Mouse (Mus musculus) embryonic facial prominence, embryonic 11.5 days (tissue): ENCODE results near the gene Gimd1. TPM values are rescaled to one million over a fixed set of nuclear protein-coding genes. Genes with fewer than 3 reads are reported as not detected.

Source experiments
- ATAC-seq: fragments of 200-750 bp; cut with Nextera tagmentation; replicated peaks from 2 replicates; pipeline ENCODE4 v1.8.0; 2017; ENCODE audit warnings: low read depth; ENCODE audit not compliant: insufficient number of reproducible peaks, low FRiP score, low TSS enrichment
- DNase-seq: peaks from one replicate; pipeline ENCODE4 v3.0.0-alpha.2; 2015; ENCODE audit warnings: low spot score
- H3K27ac ChIP-seq: fragments of 300-500 bp; sonication (generic); replicated peaks from 2 replicates; pipeline ENCODE4 v1.5.1; 2014; ENCODE audit warnings: mild to moderate bottlenecking, low read depth, low read length, control low read depth
- H3K27me3 ChIP-seq: fragments of 300-500 bp; sonication (generic); 2 replicates; pipeline ENCODE4 v1.6.1; 2014; ENCODE audit warnings: mild to moderate bottlenecking, low read length, moderate library complexity, mixed read lengths; ENCODE audit not compliant: control insufficient read depth, insufficient read depth
- H3K36me3 ChIP-seq: fragments of 300-500 bp; sonication (generic); replicated peaks from 2 replicates; pipeline ENCODE4 v1.6.1; 2014; ENCODE audit warnings: low read depth, mild to moderate bottlenecking, low read length, moderate library complexity, mixed read lengths; ENCODE audit not compliant: control insufficient read depth, insufficient read depth
- H3K4me1 ChIP-seq: fragments of 300-500 bp; sonication (generic); 2 replicates; pipeline ENCODE4 v1.6.1; 2014; ENCODE audit warnings: low read length, mixed read lengths; ENCODE audit not compliant: control insufficient read depth, insufficient read depth
- H3K4me2 ChIP-seq: fragments of 300-500 bp; sonication (generic); 2 replicates; pipeline ENCODE4 v1.6.1; 2014; ENCODE audit warnings: low read depth, mild to moderate bottlenecking, control low read depth, low read length, moderate library complexity
- H3K4me3 ChIP-seq: fragments of 300-500 bp; sonication (generic); 2 replicates; pipeline ENCODE4 v1.5.1; 2014; ENCODE audit warnings: low read depth, low read length, control low read depth
- H3K9ac ChIP-seq: fragments of 300-500 bp; sonication (generic); replicated peaks from 2 replicates; pipeline ENCODE4 v1.6.1; 2014; ENCODE audit warnings: mild to moderate bottlenecking, control low read depth, low read length
- H3K9me3 ChIP-seq: fragments of 300-500 bp; sonication (generic); replicated peaks from 2 replicates; pipeline ENCODE4 v1.6.1; 2016; ENCODE audit warnings: mild to moderate bottlenecking, low read length, inconsistent platforms, mixed read lengths; ENCODE audit not compliant: control insufficient read depth
- WGBS: fragments of 180-500 bp; shearing (Covaris S2); extraction: QIAGEN DNeasy Blood & Tissue Kit; methylation state at CpG from one replicate; pipeline ENCODE4 v1.1.7; 2014; 5-methylcytosine and 5-hydroxymethylcytosine counted together
- polyA plus RNA-seq: library from polyadenylated mRNA; unstranded; fragments of >200 nt; fragmentation: Nextera tagmentation; extraction: Ambion mirVana; gene quantifications from 2 replicates; pipeline ENCODE4 v1.2.1, GENCODE M21; 2014

Gene Gimd1
- polyA plus RNA-seq, 1 experiment from 2014 or later, result not detected

DNA sequence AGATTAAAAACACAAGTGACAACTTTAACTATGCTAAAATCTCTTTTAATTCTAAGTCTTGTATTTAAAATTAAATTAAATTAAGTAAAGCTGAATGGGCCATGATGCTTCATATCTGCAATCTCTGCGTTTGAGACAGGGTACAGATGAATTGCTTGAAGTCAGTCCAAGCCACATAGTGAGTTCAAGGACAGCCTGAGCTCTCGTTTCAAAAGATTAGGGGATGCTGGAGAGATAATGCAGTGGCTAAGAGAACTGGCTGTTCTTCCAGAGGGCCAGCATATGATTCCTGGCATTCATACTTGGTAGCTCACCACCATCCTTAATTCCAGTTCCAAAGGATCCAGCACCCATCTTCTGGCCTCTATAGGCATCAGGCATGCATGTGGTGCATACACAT, 3.6 kb downstream of the Gimd1 start:
- no peaks in the 10 kb centered on the region for H3K27me3 ChIP-seq
- H3K4me1 ChIP-seq, result no peaks in the 10 kb centered on the region
- H3K9me3 ChIP-seq, result no peaks in the 10 kb centered on the region
- no peak overlapping the region for H3K9ac ChIP-seq
- no peak overlapping the region for H3K4me3 ChIP-seq
- H3K27ac ChIP-seq, result no peak overlapping the region
- no peaks in the 10 kb centered on the region for H3K36me3 ChIP-seq
- ATAC-seq (no peak), DNase-seq (no peak)
- 69% methylated on average over 2 of the region's 2 CpGs for WGBS
- H3K4me2 ChIP-seq, result no peak overlapping the region

DNA sequence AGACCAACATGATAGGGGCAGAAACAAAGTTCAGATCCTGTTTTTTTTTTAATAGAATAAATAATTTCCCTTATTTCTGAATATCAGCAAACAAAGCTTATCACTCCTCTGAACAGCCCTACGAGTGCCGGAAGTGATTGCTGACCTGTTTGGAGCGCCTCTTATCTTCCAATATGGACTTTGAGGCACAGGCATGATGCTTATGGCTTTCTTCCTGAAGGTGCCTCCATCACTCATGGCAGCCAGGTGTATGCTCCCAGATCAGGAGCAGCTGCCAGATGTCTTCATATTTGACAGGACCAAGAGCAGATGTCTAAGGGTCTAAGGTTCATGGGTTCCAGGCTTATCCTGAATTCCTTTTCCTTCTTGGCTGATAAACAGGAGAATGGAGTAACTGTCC, 7.5 kb downstream of the Gimd1 start:
- WGBS, result 88% methylated on average over 3 of the region's 3 CpGs
- Histone ChIP-seq H3K4me1 (no peaks in the 10 kb centered on the region), H3K36me3 (no peaks in the 10 kb centered on the region), H3K4me3 (no peak overlapping the region), H3K27ac (no peak overlapping the region), H3K9me3 (no peaks in the 10 kb centered on the region), H3K9ac (no peak overlapping the region), H3K4me2 (no peak overlapping the region), H3K27me3 (no peaks in the 10 kb centered on the region)
- DNase-seq (no peak), ATAC-seq (no peak)

DNA sequence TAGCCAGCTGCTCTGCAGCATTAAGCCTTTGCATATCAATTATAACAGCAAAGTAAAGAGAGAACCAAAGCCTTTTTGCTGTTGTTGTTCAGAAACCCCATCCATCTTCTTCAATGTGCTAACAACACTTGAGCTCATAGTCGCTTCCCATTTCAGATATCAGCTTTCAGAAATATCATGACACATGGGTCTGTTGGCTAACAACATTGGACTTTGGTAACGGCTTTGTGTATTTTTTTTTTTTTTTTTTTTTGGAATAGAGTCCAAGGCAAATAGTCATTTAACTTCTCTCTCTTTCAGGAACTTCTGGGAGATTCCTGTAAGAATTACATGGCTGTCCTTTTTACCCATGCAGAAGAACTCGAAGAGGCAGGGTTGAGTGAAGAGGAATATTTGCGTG, 14.5 kb downstream of the Gimd1 start:
- Histone ChIP-seq H3K4me2 (no peak overlapping the region), H3K36me3 (no peaks in the 10 kb centered on the region), H3K4me3 (no peak overlapping the region), H3K4me1 (no peaks in the 10 kb centered on the region), H3K27me3 (no peaks in the 10 kb centered on the region), H3K9ac (no peak overlapping the region), H3K9me3 (no peaks in the 10 kb centered on the region), H3K27ac (no peak overlapping the region)
- no peak for ATAC-seq
- WGBS, result 85% methylated on average over 4 of the region's 4 CpGs
- no peak for DNase-seq

DNA sequence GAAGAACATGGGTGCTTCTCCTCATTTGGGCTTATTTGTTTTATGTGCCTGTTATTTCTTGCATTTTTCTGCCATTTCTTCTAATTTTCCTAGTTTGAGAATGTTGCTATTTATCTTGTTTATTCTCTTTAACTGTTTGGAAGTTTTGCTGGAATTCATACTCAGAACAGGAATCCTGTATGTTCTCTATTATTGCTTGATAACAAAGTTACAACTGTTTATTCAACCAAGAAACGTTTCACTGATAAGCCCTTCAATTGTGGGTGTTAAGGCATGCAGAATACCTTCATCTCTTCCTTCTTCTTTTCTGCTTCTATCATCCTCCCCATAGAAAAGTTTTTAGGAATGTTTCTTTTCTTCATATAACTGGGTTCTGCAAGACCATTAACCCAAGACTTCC, 17.2 kb downstream of the Gimd1 start:
- no peak overlapping the region for H3K4me3 ChIP-seq
- H3K27me3 ChIP-seq, result no peaks in the 10 kb centered on the region
- 63% methylated on average over 1 of the region's 1 CpGs for WGBS
- H3K9me3 ChIP-seq, result no peaks in the 10 kb centered on the region
- H3K4me1 ChIP-seq, result no peaks in the 10 kb centered on the region
- no peak overlapping the region for H3K4me2 ChIP-seq
- no peak for DNase-seq
- no peaks in the 10 kb centered on the region for H3K36me3 ChIP-seq
- no peak overlapping the region for H3K9ac ChIP-seq
- ATAC-seq, result no peak
- no peak overlapping the region for H3K27ac ChIP-seq

DNA sequence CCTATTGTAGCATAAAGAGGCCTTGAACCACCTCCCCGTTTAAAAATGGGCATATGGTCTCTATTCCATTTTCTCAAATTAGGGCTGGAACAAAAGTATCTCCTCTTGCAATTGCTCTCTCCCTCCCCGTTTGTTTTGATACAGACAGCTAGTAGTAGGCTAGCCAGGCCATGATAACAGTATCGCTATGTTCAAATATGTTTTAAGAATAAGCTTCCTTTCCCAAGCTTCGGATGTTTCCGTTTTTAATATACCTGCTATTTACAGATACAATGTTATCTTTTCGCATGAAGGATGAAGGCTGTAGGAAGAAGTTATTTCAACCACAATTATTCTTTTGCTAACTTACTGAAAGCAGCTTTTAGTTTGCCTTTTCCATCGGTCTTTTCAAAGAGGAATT, 19.7 kb downstream of the Gimd1 start:
- DNase-seq (no peak), ATAC-seq (no peak)
- H3K27me3 ChIP-seq, result no peaks in the 10 kb centered on the region
- WGBS, result 86% methylated on average over 7 of the region's 7 CpGs
- no peaks in the 10 kb centered on the region for H3K9me3 ChIP-seq
- H3K4me3 ChIP-seq, result no peak overlapping the region
- no peak overlapping the region for H3K4me2 ChIP-seq
- H3K4me1 ChIP-seq, result no peaks in the 10 kb centered on the region
- no peak overlapping the region for H3K9ac ChIP-seq
- no peak overlapping the region for H3K27ac ChIP-seq
- H3K36me3 ChIP-seq, result no peaks in the 10 kb centered on the region

DNA sequence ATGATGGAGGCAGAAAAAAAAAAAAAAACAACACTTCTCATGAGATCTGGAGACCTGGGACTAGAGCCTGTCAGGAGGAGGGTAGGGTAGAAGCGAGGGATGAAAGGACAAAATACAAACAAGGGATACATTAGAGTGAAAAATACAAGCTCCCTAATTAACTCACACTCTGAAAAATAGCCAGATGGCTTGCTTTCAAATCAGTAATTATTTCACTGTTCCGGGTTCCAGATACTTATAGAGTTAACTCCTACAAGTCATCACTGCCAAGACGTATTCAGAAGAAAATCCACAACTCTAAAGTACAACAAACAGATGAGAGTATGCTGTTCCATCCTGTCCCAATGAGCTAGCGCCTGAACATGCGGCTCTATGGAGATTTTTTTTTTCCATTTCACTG, 20.6 kb downstream of the Gimd1 start:
- WGBS, result 87% methylated on average over 5 of the region's 5 CpGs
- DNase-seq (no peak), ATAC-seq (no peak)
- Histone ChIP-seq H3K9me3 (no peaks in the 10 kb centered on the region), H3K36me3 (no peaks in the 10 kb centered on the region), H3K4me3 (no peak overlapping the region), H3K27me3 (no peaks in the 10 kb centered on the region), H3K27ac (no peak overlapping the region), H3K9ac (no peak overlapping the region), H3K4me1 (no peaks in the 10 kb centered on the region), H3K4me2 (no peak overlapping the region)

DNA sequence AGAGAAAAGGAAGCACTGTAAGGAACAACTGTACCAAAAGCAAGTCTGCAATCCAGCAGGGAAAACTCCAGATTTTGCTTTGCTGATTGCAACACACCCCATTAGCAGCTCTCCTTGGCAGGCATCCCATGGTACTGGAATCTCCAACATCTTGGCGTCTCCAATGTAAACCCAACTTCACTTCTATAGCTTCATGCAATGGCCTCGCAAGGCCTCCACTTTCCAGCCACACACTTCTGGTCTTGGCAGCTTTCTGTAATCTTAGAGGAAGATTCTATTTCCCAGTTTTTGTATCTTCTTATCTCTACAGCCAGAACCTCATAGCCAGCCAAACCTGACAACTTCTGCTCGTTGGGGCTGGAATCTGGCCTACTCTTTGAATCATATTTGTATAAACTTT, 22.2 kb downstream of the Gimd1 start:
- H3K9me3 ChIP-seq, result no peaks in the 10 kb centered on the region
- DNase-seq, result no peak
- H3K27ac ChIP-seq, result no peak overlapping the region
- H3K4me2 ChIP-seq, result no peak overlapping the region
- H3K9ac ChIP-seq, result no peak overlapping the region
- ATAC-seq, result no peak
- H3K4me1 ChIP-seq, result no peaks in the 10 kb centered on the region
- no peaks in the 10 kb centered on the region for H3K36me3 ChIP-seq
- WGBS, result 84% methylated on average over 3 of the region's 3 CpGs
- H3K27me3 ChIP-seq, result no peaks in the 10 kb centered on the region
- no peak overlapping the region for H3K4me3 ChIP-seq

DNA sequence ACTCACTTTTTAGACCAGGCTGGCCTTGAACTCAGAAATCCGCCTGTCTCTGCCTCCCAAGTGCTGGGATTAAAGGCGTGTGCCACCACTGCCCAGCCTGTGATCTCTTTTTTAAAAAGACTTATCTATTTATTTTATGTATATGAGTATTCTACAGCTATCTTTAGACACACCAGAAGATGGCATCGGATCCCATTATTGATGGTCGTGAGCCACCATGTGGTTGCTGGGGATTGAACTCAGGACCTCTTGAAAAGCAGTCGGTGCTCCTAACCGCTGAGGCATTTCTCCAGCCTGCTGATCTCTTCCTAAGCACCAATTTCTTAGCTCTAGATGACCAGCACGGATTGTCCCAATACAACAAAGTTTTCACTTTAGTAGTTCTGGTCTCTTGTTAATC, 24.3 kb downstream of the Gimd1 start:
- Histone ChIP-seq H3K27ac (no peak overlapping the region), H3K9ac (no peak overlapping the region), H3K36me3 (no peaks in the 10 kb centered on the region), H3K9me3 (no peaks in the 10 kb centered on the region), H3K4me2 (no peak overlapping the region), H3K4me3 (no peak overlapping the region), H3K4me1 (no peaks in the 10 kb centered on the region), H3K27me3 (no peaks in the 10 kb centered on the region)
- WGBS, result 88% methylated on average over 7 of the region's 7 CpGs
- ATAC-seq (no peak), DNase-seq (no peak)

DNA sequence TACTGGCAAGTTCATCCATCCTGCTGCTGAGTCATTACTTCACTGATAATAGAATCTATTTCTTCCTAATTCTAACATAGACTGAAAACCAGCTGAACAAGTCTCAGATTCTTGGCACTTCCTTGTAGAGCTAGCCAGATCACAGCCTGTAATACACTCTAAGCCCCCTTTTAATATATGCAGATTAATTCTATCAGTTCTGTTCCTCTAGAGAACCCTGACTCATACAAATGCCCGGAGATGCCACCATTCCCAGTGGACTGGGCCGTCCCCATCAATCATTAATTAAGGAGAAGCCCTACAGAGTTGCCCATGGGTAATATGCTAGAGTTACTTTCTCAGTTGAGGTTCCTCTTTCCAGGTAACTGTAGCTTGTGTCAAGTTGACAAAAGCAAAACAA, 26.3 kb downstream of the Gimd1 start:
- Histone ChIP-seq H3K27ac (no peak overlapping the region), H3K9ac (no peak overlapping the region), H3K4me1 (no peaks in the 10 kb centered on the region), H3K36me3 (0 out of 2 replicates have a peak, but pooled peaks cover 4% of the 10 kb centered on the region), H3K4me3 (no peak overlapping the region), H3K27me3 (no peaks in the 10 kb centered on the region), H3K9me3 (no peaks in the 10 kb centered on the region), H3K4me2 (no peak overlapping the region)
- 89% methylated on average over 2 of the region's 2 CpGs for WGBS
- DNase-seq (no peak), ATAC-seq (no peak)
